Mouse (Mus musculus) small intestine, adult 2 months (tissue): Measurements from ENCODE around the gene Fam160b1.

Experiments
- CTCF ChIP-seq: fragments of 200-500 bp; IDR thresholded peaks from 2 replicates; pipeline ENCODE4 v1.5.1; 2012; ENCODE audit warnings: low read depth, mild to moderate bottlenecking, control low read depth, inconsistent platforms, low read length, moderate library complexity, mixed read lengths; ENCODE audit not compliant: insufficient replicate concordance, insufficient read length; ENCODE audit errors: extremely low read depth
- POLR2A ChIP-seq: fragments of 200-500 bp; IDR thresholded peaks from 2 replicates; pipeline ENCODE4 v1.6.1; 2012; ENCODE audit warnings: low read depth, mild to moderate bottlenecking, control low read depth, inconsistent platforms, low read length, moderate library complexity

DNA sequence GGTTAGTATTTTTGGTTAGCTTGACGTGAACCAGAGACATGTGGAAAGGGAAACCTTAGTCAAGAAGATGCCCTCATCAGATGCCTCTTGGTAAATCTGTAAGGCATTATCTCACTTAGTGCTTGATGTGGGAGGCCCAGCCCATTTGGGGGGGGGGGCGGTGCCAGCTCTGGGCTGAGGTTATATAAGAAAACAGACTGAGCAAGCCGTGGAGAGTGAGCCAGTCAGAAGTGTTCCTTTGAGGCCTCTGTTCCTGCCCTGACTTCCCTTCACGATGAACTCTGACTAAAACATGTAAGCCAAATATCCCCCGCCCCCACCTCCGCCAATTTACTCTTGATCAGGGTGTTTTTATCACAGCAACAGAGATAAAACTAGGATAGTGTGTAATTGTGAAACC, 69.4 kb downstream of the Fam160b1 start:
- TF ChIP-seq CTCF (no peak), POLR2A (no peak)
